ENCODE assay signal across 31 mouse cellular contexts in genomic region chr11:102646226-102646625, GRCm38 (mm10). TPM values are rescaled to one million over a fixed set of nuclear protein-coding genes. Genes with fewer than 3 reads are reported as not detected.
DNase-seq lines count a peak whose midpoint lies in the region; ATAC-seq lines count a peak whose summit lies in the region.
"Had no signal": no experiment of that assay in that cellular context is flagged by ENCODE, and none has a peak within 500 bp of the region (broad histone marks: within the 10 kb centered on the region; RNA-seq: fewer than 3 reads in every experiment).

No protein-coding gene starts in this region.

- peak overlapping the region; percentile 84 for H3K27ac ChIP-seq in heart, embryonic 10.5 days
- peak overlapping the region; percentile 69; the same call in 1 of the 2 replicates for H3K27ac ChIP-seq in heart, embryonic 15.5 days
- H3K27ac ChIP-seq in lung, embryonic 15.5 days: no peak overlapping the region
- H3K27ac ChIP-seq in stomach, embryonic 14.5 days (ENCODE audit: low read length): peak overlapping the region; percentile 52; the same call in 1 of the 2 replicates
- no peak overlapping the region for H3K27ac ChIP-seq in forebrain, embryonic 14.5 days (ENCODE audit: low read depth, low read length)
- H3K27ac ChIP-seq: forebrain, embryonic 10.5 days; gastrocnemius, adult 2 months; limb, embryonic 10.5 days; limb, embryonic 15.5 days; liver, embryonic 13.5 days; midbrain, embryonic 12.5 days; neural tube, embryonic 13.5 days had no signal

- 71% methylated on average over 13 of the region's 13 CpGs for WGBS in heart, embryonic 10.5 days
- WGBS in heart, embryonic 15.5 days: 70% methylated on average over 13 of the region's 13 CpGs
- 69% methylated on average over 13 of the region's 13 CpGs for WGBS in lung, embryonic 15.5 days
- WGBS in stomach, embryonic 14.5 days: 76% methylated on average over 13 of the region's 13 CpGs
- 88% methylated on average over 13 of the region's 13 CpGs for WGBS in forebrain, embryonic 14.5 days

- peak overlapping the region; percentile 21 for H3K4me2 ChIP-seq in heart, embryonic 15.5 days
- no peak overlapping the region for H3K4me2 ChIP-seq in lung, embryonic 15.5 days
- H3K4me2 ChIP-seq in stomach, embryonic 14.5 days (replicated peaks; ENCODE audit: low read depth, low read length): no peak overlapping the region
- no peak overlapping the region for H3K4me2 ChIP-seq in forebrain, embryonic 14.5 days (ENCODE audit: low read length)
- H3K4me2 ChIP-seq: limb, embryonic 15.5 days; liver, embryonic 13.5 days; midbrain, embryonic 12.5 days; neural tube, embryonic 13.5 days had no signal

- H3K4me1 ChIP-seq in heart, embryonic 10.5 days: peaks cover 48% of the 10 kb centered on the region
- H3K4me1 ChIP-seq in heart, embryonic 15.5 days (replicated peaks): peaks cover 31% of the 10 kb centered on the region
- peaks cover 24% of the 10 kb centered on the region; the same call in 1 of the 2 replicates for H3K4me1 ChIP-seq in lung, embryonic 15.5 days
- H3K4me1 ChIP-seq in stomach, embryonic 14.5 days (ENCODE audit: control insufficient read depth, insufficient read depth, low read length): peaks cover 11% of the 10 kb centered on the region; the same call in 1 of the 2 replicates
- no peaks in the 10 kb centered on the region for H3K4me1 ChIP-seq in forebrain, embryonic 14.5 days (ENCODE audit: control insufficient read depth, insufficient read depth, low read length)
- H3K4me1 ChIP-seq: liver, embryonic 13.5 days; midbrain, embryonic 12.5 days; neural tube, embryonic 13.5 days had no signal

- no peak for ATAC-seq in heart, embryonic 15.5 days (replicated peaks; ENCODE audit: insufficient number of reproducible peaks, insufficient read depth, low FRiP score, low read depth)
- ATAC-seq in lung, embryonic 15.5 days (ENCODE audit: borderline replicate concordance, extremely low read depth, low FRiP score, low TSS enrichment): peak; percentile 43; the same call in 1 of the 2 replicates
- ATAC-seq in stomach, embryonic 14.5 days (ENCODE audit: insufficient number of reproducible peaks, insufficient read depth, low FRiP score, low read depth): no peak
- ATAC-seq in forebrain, embryonic 14.5 days: no peak
- ATAC-seq: forebrain, embryonic 16.5 days; hindbrain, embryonic 16.5 days had no signal

- H3K27me3 ChIP-seq in heart, embryonic 10.5 days (ENCODE audit: insufficient read depth, poor library complexity, severe bottlenecking): no peaks in the 10 kb centered on the region
- no peaks in the 10 kb centered on the region for H3K27me3 ChIP-seq in heart, embryonic 15.5 days
- no peaks in the 10 kb centered on the region for H3K27me3 ChIP-seq in lung, embryonic 15.5 days
- no peaks in the 10 kb centered on the region for H3K27me3 ChIP-seq in stomach, embryonic 14.5 days (ENCODE audit: control insufficient read depth, insufficient read depth, low read length)
- H3K27me3 ChIP-seq in forebrain, embryonic 14.5 days (replicated peaks; ENCODE audit: control insufficient read depth, insufficient read depth, low read length): no peaks in the 10 kb centered on the region
- H3K27me3 ChIP-seq: limb, embryonic 15.5 days; liver, embryonic 13.5 days; neural tube, embryonic 13.5 days had no signal

- DNase-seq in heart, embryonic 10.5 days (ENCODE audit: low spot score): no peak
- DNase-seq in heart, postnatal 36 days: no peak
- DNase-seq in heart, adult 9 months (ENCODE audit: low spot score in 2 of 2): no peak
- DNase-seq in lung, postnatal 14 days: no peak
- DNase-seq in forebrain, embryonic 14.5 days (ENCODE audit: low spot score): no peak
- DNase-seq: adrenal gland, adult 8-10 months; cerebellum, adult 8-10 months; cerebellum, postnatal 25 days; gastrocnemius, adult 2 months; gastrocnemius, postnatal 36 days; kidney, adult 11 months; kidney, postnatal 14 days; layer of hippocampus, adult 9-11 months; liver, embryonic 13.5 days; lung, adult 2 months; thymus, adult 2 months; thymus, postnatal 36 days had no signal

- no peaks in the 10 kb centered on the region for H3K9me3 ChIP-seq in heart, embryonic 10.5 days
- no peaks in the 10 kb centered on the region for H3K9me3 ChIP-seq in heart, embryonic 15.5 days (replicated peaks)
- H3K9me3 ChIP-seq in lung, embryonic 15.5 days: no peaks in the 10 kb centered on the region
- no peaks in the 10 kb centered on the region for H3K9me3 ChIP-seq in stomach, embryonic 14.5 days (ENCODE audit: control insufficient read depth, low read depth, low read length)
- H3K9me3 ChIP-seq in forebrain, embryonic 14.5 days (replicated peaks; ENCODE audit: control insufficient read depth, low read length): no peaks in the 10 kb centered on the region
- H3K9me3 ChIP-seq: forebrain, embryonic 10.5 days; G1E; limb, embryonic 10.5 days; limb, embryonic 15.5 days; liver, embryonic 13.5 days; megakaryocyte, embryonic 14.5 days; midbrain, embryonic 12.5 days; neural tube, embryonic 13.5 days had no signal

- no peaks in the 10 kb centered on the region for H3K36me3 ChIP-seq in heart, embryonic 10.5 days
- no peaks in the 10 kb centered on the region for H3K36me3 ChIP-seq in heart, embryonic 15.5 days
- H3K36me3 ChIP-seq in lung, embryonic 15.5 days: no peaks in the 10 kb centered on the region
- H3K36me3 ChIP-seq in stomach, embryonic 14.5 days (ENCODE audit: control insufficient read depth, insufficient read depth, low read length): no peaks in the 10 kb centered on the region
- no peaks in the 10 kb centered on the region for H3K36me3 ChIP-seq in forebrain, embryonic 14.5 days (ENCODE audit: control insufficient read depth, insufficient read depth, low read length)
- H3K36me3 ChIP-seq: forebrain, embryonic 10.5 days; G1E; limb, embryonic 10.5 days; limb, embryonic 15.5 days; liver, embryonic 13.5 days; midbrain, embryonic 12.5 days; neural tube, embryonic 13.5 days had no signal

- H3K9ac ChIP-seq in heart, embryonic 15.5 days: no peak overlapping the region
- no peak overlapping the region for H3K9ac ChIP-seq in lung, embryonic 15.5 days
- H3K9ac ChIP-seq in stomach, embryonic 14.5 days (replicated peaks; ENCODE audit: low read depth, low read length): no peak overlapping the region
- H3K9ac ChIP-seq in forebrain, embryonic 14.5 days (ENCODE audit: low read length): no peak overlapping the region
- H3K9ac ChIP-seq: limb, embryonic 15.5 days; liver, embryonic 13.5 days; midbrain, embryonic 12.5 days; neural tube, embryonic 13.5 days had no signal

- intact Hi-C loops in heart, postnatal 36 days (cut with DNase I): no loop called here

- H3K4me3 ChIP-seq in heart, embryonic 10.5 days: no peak overlapping the region
- no peak overlapping the region for H3K4me3 ChIP-seq in heart, embryonic 15.5 days
- H3K4me3 ChIP-seq in lung, embryonic 15.5 days: no peak overlapping the region
- H3K4me3 ChIP-seq in stomach, embryonic 14.5 days (ENCODE audit: low read depth, low read length): no peak overlapping the region
- no peak overlapping the region for H3K4me3 ChIP-seq in forebrain, embryonic 14.5 days (ENCODE audit: low read depth, low read length)
- H3K4me3 ChIP-seq: forebrain, embryonic 10.5 days; gastrocnemius, adult 2 months; limb, embryonic 10.5 days; limb, embryonic 15.5 days; liver, embryonic 13.5 days; megakaryocyte, embryonic 14.5 days; midbrain, embryonic 12.5 days; neural tube, embryonic 13.5 days had no signal

RNA-seq across cellular contexts. Expression of gene Meioc, which starts 17.3 kb away (rescaled TPM):
- polyA plus RNA-seq in heart, embryonic 10.5 days (2016; fragmentation: Nextera tagmentation; extraction: Ambion mirVana): 0.53 and 1.2 TPM in 2 replicates
- not detected for total RNA-seq in heart, postnatal 36 days (2021)
- polyA plus RNA-seq in heart, embryonic 15.5 days (2015; fragmentation: Nextera tagmentation; extraction: Ambion mirVana): 0.45 and 0.57 TPM in 2 replicates
- 0.20 and 0.24 TPM in 2 replicates for polyA plus RNA-seq in lung, embryonic 15.5 days (2015; fragmentation: Nextera tagmentation; extraction: Ambion mirVana)
- polyA plus RNA-seq in stomach, embryonic 14.5 days (2014; fragmentation: Nextera tagmentation; extraction: Ambion mirVana): 0.80 and 1.2 TPM in 2 replicates
- polyA plus RNA-seq in forebrain, embryonic 14.5 days (2014; fragmentation: Nextera tagmentation; extraction: Ambion mirVana): 0.09 and 0.14 TPM in 2 replicates
- total RNA-seq: adrenal gland, adult 8-10 months; gastrocnemius, adult 2 months; gastrocnemius, postnatal 36 days; left cerebral cortex, postnatal 10 days had no signal
- polyA plus RNA-seq: G1E; lung, adult 2 months; small intestine, adult 2 months; thymus, adult 2 months had no signal

RNA-seq across cellular contexts. Expression of gene Fzd2, which starts 42.0 kb away (rescaled TPM):
- 22.9 and 34.5 TPM in 2 replicates for polyA plus RNA-seq in heart, embryonic 10.5 days (2016; fragmentation: Nextera tagmentation; extraction: Ambion mirVana)
- total RNA-seq in heart, postnatal 36 days (2021): 1 to 10 TPM; 3.1 to 5.4 TPM
- 15.1 and 20.4 TPM in 2 replicates for polyA plus RNA-seq in heart, embryonic 15.5 days (2015; fragmentation: Nextera tagmentation; extraction: Ambion mirVana)
- 35.9 and 38.1 TPM in 2 replicates for polyA plus RNA-seq in lung, embryonic 15.5 days (2015; fragmentation: Nextera tagmentation; extraction: Ambion mirVana)
- polyA plus RNA-seq in stomach, embryonic 14.5 days (2014; fragmentation: Nextera tagmentation; extraction: Ambion mirVana): 30.5 and 30.6 TPM in 2 replicates
- 18.6 and 19.2 TPM in 2 replicates for polyA plus RNA-seq in forebrain, embryonic 14.5 days (2014; fragmentation: Nextera tagmentation; extraction: Ambion mirVana)
- total RNA-seq: G1E had no signal
- polyA plus RNA-seq: G1E had no signal

RNA-seq across cellular contexts. Expression of gene Ccdc43, which starts 51.4 kb away (rescaled TPM):
- 49.4 and 49.9 TPM in 2 replicates for polyA plus RNA-seq in heart, embryonic 10.5 days (2016; fragmentation: Nextera tagmentation; extraction: Ambion mirVana)
- total RNA-seq in heart, postnatal 36 days (2021): 10 to 100 TPM; 19.6 to 24.9 TPM
- 30.7 and 33.9 TPM in 2 replicates for polyA plus RNA-seq in heart, embryonic 15.5 days (2015; fragmentation: Nextera tagmentation; extraction: Ambion mirVana)
- 47.6 and 49.0 TPM in 2 replicates for polyA plus RNA-seq in lung, embryonic 15.5 days (2015; fragmentation: Nextera tagmentation; extraction: Ambion mirVana)
- polyA plus RNA-seq in stomach, embryonic 14.5 days (2014; fragmentation: Nextera tagmentation; extraction: Ambion mirVana): 39.5 and 47.1 TPM in 2 replicates
- 39.4 and 42.6 TPM in 2 replicates for polyA plus RNA-seq in forebrain, embryonic 14.5 days (2014; fragmentation: Nextera tagmentation; extraction: Ambion mirVana)

Comparison
In these comparisons a context has a peak if more than half of its experiments do, and no peak if none do; other contexts are left out.
1. H3K27ac ChIP-seq: peak in heart, embryonic 10.5 days (single experiment), heart, embryonic 15.5 days (single experiment) and stomach, embryonic 14.5 days (single experiment); none in lung, embryonic 15.5 days (single experiment) and forebrain, embryonic 14.5 days (single experiment).